Mouse (Mus musculus): Measurements from ENCODE around the gene Nr5a1. TPM values are rescaled to one million over a fixed set of nuclear protein-coding genes. Genes with fewer than 3 reads are reported as not detected.
A peak's percentile ranks its signal among the peaks of the same experiment; 100 is the strongest.

Nr5a1 gene
- total RNA-seq, 2 experiments from 2014 or later, result 0.25 TPM; not detected in 1

DNA sequence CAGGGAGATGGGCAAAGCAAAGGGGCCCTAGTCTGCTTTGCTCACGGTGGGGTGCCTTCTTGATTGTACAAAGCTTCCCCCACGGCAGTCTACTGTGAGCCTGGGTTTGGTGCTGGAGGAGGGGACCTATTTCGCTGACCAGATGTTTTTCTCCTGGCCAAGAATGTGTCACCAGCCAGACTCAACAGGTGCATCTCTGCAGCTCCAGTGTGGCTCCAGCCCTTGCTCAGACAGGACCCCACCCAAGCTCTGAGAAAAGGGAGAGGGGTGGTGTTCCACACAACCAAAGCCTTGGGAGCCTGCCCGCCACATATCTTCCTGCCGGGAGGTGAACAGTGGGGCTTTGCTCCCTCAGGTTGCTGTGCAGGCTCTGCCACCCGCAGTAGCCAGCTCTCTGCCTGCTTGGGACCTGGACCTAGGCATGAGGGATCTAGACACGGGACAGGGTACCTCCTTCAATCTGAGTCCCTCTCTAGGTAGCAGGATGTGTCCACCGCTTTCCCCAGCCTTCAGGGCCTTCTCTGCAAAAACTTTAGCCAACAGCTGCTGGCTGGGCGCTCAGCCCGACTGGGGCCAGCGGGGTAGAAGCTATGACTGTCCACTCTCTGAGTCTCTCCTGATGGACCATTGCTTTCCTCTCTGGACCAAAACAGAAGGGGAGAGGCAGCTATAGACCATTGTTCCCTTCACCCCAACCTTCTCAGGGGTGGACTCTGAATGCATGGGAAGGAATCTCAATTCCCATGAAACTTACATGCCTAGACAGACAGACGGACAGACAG is 5.2 kb downstream of the Nr5a1 start:
- DNase-seq (ENCODE audit: low spot score in 2 of 2), result no peak
- intact Hi-C loops (cut with DNase I), result no loop called here

- intact Hi-C loops (cut with DNase I), result no loop called here
- no peak for DNase-seq (ENCODE audit: low spot score in 2 of 2)
Measured at GRCm38 (mm10) chr2:38706661-38707060, 7.7 kb downstream of the Nr5a1 start.

GRCm38 (mm10) chr2:38705036-38705435 is 9.3 kb downstream of the Nr5a1 start:
- intact Hi-C loops (cut with DNase I), result no loop called here
- no peak for DNase-seq (ENCODE audit: low spot score in 2 of 2)

DNA sequence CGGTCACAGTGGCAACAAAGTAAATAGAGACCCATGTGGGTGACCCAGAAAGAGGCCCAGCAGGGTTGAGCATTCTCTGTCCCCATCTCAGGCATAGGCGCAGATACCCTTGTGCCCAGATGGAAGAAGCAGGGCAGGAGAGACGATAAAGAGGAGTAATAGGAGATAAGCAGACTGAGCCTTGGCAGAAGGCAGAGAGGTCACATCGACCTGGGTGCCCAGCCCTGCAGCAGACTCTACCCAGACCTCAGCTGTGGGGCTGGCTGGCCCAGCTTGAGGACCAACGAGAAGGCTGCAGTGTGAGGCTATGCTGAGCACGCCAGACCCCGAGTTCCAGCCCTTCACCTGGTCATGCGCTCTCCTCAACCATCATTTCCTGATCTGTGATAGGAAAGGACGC is 10.0 kb downstream of the Nr5a1 start:
- intact Hi-C loops (cut with DNase I), result no loop called here
- DNase-seq (ENCODE audit: low spot score in 2 of 2), result no peak

- no peak for DNase-seq (ENCODE audit: low spot score in 2 of 2)
Measured at GRCm38 (mm10) chr2:38700177-38700576, 14.2 kb downstream of the Nr5a1 start.

DNA sequence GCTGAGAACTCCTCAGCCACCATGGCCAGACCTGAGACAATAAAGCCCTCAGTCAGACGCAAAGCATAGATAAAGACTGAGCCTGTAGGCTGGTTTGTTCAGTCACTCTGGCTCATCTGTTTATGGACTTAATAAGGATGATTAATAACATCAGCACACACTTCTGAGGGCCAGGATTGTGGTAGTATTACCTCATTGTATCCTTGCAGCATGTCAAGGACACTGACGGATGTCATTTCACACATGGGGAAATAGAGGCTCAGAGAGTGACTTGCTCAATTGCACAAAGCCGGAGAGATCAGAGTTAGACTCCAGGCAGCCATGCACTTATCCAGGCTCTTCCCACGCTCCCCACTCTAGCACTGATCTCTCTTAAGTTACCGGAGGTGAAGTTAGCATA is 15.7 kb downstream of the Nr5a1 start:
- intact Hi-C loops (cut with DNase I), result no loop called here

More at GRCm38 (mm10) chr2:38700177-38700576, 14.2 kb downstream of the Nr5a1 start:
- intact Hi-C loops (cut with DNase I), result no loop called here

GRCm38 (mm10) chr2:38697128-38698120 is 16.9 kb downstream of the Nr5a1 start:
- DNase-seq (ENCODE audit: low spot score in 2 of 2), result no peak
- intact Hi-C loops (cut with DNase I), result no loop called here

More for the DNA sequence above, 15.7 kb downstream of the Nr5a1 start:
- no peak for DNase-seq (ENCODE audit: low spot score in 2 of 2)

- DNase-seq (ENCODE audit: low spot score in 2 of 2), result no peak
- intact Hi-C loops (cut with DNase I), result no loop called here
Measured at GRCm38 (mm10) chr2:38695770-38696169, 18.6 kb downstream of the Nr5a1 start.

GRCm38 (mm10) chr2:38691542-38691941 is 22.8 kb downstream of the Nr5a1 start:
- intact Hi-C loops (cut with DNase I), result no loop called here
- no peak for DNase-seq (ENCODE audit: low spot score in 2 of 2)

- intact Hi-C loops (cut with DNase I), result no loop called here
- no peak for DNase-seq (ENCODE audit: low spot score in 2 of 2)
Measured at GRCm38 (mm10) chr2:38689881-38690280, 24.5 kb downstream of the Nr5a1 start.

DNA sequence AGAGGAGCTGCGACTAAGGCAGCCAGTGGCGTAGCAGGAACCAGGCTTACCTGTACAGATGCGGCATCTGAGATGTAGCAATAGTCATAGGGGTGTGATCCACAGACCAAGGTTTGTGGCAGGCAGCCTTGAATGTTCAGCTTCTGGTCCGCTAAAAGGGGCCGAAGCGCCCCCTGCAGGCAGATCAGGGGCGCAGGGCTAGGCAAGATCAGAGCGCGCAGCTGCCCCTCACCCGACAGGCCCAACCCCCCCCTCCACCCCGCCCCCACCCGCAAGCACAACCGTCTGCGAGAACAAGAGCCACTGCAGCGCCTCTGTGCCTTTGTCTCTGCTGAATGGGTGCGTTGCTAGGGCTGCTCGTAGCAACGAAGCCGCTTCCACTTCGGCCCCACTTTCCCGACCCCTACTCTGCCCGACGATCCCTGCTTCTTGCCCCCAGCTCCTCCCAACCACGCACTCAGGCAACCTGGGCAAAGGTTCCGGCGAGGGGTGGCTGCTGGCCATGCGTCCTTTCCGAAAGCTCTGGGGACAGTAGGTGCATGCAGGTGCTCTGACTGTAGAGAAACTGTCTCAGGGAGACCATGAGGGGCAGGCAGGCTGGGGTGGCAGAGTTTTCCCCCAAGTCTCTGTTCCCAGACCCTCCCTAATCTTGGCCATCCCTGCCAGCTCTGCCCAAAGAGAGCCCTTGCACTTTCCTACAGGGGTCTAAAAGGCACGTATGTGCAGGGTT is 25.4 kb downstream of the Nr5a1 start:
- intact Hi-C loops (cut with DNase I), result no loop called here

DNA sequence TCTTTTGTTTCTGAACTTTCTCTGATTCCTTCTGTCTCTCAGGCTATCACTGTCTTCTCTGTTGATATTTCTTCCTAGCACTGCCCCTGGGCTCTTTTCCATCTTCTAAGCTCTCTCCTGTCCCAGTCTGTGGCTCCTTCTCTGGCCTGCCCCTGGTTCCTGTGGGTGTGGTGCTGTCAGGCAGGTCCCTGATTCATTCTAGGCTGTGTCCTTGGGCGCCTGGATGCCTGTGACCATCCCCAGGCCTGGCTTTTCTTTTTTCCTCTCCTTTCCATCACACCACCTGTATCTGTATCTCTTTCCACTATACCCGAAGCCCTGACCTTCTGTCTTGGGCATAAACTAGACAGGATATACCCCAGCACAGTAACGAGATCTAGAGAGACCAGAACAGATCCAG is 28.6 kb downstream of the Nr5a1 start:
- intact Hi-C loops (cut with DNase I), result no loop called here
- no peak for DNase-seq (ENCODE audit: low spot score in 2 of 2)

More for the DNA sequence above, 25.4 kb downstream of the Nr5a1 start:
- DNase-seq (ENCODE audit: low spot score in 2 of 2), result peak; percentile 25 to 40

DNA sequence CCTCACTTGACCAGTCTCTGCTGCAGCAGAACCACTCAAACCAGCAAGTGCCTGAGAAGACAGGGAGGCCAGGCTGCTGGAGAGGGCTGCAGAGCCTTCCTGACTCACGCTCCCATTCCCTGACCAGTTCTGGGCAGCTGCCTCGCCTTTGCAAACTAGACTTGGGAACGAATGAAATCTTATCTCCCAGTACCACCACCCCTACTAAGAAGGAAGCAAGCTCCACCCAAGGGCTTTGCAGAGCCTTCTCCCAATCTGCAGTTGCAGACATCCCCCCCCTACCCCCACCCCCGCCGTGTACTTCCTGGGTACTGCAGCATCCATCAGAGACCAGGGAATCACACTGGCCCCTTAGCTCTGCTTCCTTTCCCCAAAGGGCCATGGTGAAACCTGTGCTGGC is 31.3 kb downstream of the Nr5a1 start:
- intact Hi-C loops (cut with DNase I), result no loop called here
- DNase-seq (ENCODE audit: low spot score in 2 of 2), result no peak

- no peak for DNase-seq (ENCODE audit: low spot score in 2 of 2)
- intact Hi-C loops (cut with DNase I), result no loop called here
Measured at GRCm38 (mm10) chr2:38682209-38682608, 32.1 kb downstream of the Nr5a1 start.

DNA sequence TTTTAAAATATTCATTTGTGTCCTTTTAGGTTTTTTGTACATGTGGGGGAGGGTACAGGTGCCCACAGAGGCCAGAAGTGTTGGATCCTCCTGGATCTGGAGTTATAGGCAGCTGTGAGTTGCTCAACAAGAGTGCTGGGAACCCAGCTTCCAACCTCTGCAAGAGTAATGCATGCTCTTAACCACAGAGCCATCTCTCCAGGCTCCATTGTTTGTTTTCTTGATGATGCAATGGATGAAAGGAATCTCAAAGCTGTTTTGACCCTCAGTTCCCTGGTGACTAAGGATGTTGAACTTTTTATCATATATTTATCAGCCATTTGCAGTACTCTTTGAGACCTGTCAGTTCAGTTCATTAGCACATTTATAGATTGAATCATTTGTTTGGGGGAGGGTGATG is 35.4 kb downstream of the Nr5a1 start:
- no peak for DNase-seq (ENCODE audit: low spot score in 2 of 2)
- intact Hi-C loops (cut with DNase I), result no loop called here

- intact Hi-C loops (cut with DNase I), result no loop called here
- DNase-seq (ENCODE audit: low spot score in 2 of 2), result no peak
Measured at GRCm38 (mm10) chr2:38675366-38675969, 38.9 kb downstream of the Nr5a1 start.

DNA sequence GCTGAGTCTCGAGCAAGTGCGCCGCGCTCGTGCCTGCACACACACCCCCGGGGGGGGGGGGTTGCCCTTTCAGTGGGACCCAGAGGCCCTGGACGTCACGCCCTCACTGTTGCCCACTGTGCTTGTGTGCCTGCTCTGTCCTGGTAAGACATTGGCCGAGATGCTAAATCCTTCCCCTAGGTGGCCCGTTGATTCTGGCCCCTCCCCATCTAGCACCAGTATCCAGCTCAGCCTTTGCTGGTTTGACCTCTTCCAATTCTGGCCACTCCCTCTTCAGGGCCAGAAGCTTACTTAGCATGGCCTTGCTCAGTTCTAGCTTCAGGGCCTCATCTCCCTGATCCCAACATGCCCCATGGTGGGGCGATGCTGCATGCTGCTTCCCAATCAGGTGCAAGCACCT is 41.8 kb downstream of the Nr5a1 start:
- intact Hi-C loops (cut with DNase I), result no loop called here
- DNase-seq (ENCODE audit: low spot score in 2 of 2), result no peak

DNA sequence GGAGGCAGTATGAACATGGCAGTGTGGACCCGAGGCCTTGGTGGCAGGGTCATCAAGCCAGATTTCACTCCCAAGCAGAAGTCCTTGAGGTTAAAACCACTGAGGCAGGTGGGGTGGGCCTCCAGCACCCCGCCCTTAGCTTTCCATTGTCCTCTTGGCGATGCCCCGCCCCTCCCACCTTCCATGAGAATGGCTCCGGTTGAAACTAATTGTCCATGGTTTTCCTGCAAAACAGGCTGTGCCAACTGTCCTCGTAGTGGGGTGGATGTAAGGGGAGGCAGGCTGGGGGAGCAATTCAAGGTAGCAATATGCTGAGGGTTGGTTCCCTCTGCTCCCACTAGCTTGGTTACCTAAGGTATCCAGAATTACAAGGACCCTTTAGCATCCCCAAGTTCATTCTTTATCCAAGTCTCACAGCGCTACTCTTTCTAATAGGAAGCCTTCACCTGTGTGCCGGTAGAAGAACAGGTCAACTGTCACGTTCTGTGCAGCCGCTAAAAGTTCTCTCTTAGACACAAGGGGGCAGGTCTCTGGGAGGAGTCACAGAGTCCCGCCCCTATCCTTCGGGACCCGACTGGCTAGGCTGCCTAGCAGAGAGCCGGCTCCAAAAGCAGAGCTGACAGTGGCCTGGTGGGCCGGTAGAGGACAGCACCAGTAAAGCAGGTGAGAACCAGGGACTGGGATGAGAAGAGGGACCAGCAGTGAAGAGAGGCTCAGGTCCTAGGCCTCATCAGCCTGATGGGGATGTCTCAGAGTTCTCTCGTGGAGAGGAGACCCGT is 45.4 kb downstream of the Nr5a1 start:
- intact Hi-C loops (cut with DNase I), result no loop called here
- DNase-seq (ENCODE audit: low spot score in 2 of 2), result no peak

DNA sequence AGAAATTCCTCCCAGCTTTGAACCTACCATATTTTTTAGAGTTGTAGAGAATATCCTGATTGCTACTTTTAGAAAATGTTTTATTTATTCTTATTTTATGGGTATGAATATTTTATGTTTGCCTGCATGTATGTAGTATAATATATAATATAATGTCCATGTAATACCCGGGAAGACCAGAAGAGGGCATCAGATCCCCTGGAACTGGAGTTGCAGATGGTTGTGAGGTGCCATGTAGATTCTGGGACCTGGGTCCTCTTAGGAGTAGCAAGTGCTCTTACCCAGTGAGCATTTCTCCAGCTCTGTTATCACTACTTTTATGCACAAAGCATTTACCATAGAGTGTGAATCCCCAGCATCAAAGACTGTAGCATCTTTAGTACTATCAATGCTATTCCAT is 52.9 kb downstream of the Nr5a1 start:
- intact Hi-C loops (cut with DNase I), result no loop called here
- no peak for DNase-seq (ENCODE audit: low spot score in 2 of 2)
